Mouse (Mus musculus): Measurements from ENCODE around the gene Krt17. TPM values are rescaled to one million over a fixed set of nuclear protein-coding genes. Genes with fewer than 3 reads are reported as not detected.

Krt17 gene
- polyA plus RNA-seq (2017; shearing (Covaris generic)), result 3.8 TPM

DNA sequence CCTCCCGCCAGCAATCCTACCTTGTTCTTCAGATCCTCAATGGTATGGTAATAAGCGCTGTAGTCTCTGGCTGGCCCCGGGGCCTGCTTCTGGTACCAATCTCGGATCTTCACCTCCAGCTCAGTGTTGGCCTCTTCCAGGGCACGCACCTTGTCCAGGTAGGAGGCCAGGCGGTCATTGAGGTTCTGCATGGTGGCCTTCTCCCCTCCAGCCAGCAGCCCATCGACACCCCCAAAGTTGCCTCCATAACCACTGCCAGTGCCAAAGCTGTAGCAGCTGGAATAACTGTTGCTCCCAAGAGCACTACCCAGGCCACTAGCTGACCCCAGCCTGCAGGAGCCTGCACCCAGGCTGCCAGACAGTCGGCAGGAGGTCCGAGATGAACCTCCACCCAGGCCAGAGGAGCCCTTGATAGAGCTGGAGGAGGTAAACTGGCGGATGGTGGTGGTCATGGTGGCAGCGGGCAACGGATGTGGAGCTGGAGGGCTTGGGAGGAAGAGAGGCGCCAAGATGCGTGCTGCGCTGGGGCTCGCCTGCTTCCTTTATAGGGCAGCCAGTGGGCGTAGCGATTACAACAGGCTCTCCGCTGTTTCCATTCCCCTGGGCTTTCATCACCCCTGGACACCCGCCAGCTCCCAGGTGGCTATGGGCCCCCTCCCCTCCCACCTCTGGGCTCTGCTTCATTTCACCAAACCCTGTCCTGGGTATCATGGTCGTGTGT lies at the start of gene Krt17:
Krt17 (minus strand) TSS at position 516 of the 721 bp plus-strand sequence.

DNA sequence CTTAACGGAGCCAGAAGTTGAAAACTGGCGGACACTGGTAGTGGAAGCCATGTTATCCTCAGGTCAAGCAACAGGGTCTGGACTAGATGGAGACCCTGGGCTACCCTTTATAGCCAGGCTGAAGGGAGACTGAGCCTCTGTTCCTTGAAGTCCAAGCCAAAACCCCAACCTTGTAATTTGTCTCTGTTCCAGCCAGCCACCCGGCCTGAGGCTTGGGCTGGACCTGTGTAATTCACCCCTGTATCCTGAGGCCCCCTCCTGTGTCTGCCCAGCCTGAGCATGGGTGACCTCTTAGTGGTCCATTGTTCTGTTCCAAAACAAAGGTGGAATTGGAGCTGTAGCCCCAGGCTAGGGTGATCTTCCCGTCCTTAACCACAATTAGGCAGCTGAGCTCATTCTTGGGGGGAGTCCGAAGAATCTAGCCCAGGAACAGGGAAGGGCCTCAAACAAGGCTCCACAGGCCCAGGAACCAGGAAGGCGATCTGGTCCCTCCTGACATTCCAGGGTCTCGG lies 9.0 kb upstream of the Krt17 start, which contains the start of gene Krt42:
Krt42 (minus strand) TSS at position 51 of the 512 bp plus-strand sequence.

DNA sequence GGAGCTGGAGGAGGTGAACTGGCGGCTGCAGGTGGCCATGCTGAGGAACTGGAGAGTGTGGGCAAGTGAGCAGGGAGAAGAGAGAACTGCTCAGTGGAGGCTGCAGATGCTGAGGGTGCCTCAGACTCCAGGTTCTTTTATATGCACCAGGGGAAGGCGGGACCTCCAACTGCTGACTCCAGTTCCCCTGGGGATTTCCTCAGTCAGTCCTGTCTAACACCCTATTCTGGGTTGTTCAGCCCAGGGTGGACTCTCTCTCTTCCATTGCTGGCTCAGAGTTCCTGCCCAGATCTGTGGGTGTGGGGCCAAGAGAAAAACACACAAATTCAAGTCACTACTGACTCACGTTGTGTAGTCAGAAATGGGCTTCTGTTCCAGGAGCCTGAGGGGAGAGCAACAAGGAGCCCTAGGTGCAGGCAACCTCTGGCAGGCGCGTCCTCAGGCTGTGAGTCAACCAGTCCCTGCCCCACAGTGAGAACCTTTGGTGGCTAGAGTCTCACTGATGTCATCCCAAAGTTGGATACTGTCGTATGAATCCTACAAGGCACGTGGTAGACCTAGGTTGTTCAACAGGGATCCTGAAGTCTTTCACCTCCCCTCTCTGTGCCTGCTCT lies 11.9 kb downstream of the Krt17 start, which contains the start of gene Krt16:
Krt16 (minus strand) TSS at position 51 of the 614 bp plus-strand sequence.

DNA sequence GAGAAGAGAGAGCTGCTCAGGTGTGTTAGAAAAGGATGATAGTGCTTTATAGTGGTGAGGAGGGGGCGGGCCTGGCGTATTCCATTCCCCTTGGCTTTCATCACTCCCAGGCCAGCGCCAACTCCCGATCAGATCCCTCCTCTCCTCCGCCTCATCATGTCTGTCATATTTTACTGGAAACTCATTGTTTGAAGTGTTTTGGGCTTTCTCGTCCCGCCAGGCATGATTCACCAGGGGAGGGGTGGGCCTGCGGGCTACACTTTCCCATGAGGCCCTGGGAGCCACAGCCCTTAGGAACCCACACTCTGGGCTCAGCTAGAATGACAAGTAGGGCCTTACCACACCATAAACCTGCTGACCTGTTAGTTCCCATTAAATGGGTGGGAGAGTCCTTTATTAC lies 53.3 kb downstream of the Krt17 start, which contains the start of gene Krt14:
Krt14 (minus strand) TSS at position 51 of the 400 bp plus-strand sequence.

Other genes with a start within 250 kb of the Krt17 start
- gene Krt33a, start 244.8 kb downstream of the Krt17 start, polyA plus RNA-seq (2017; shearing (Covaris generic)), result not detected
- gene Krt33b, start 231.2 kb downstream of the Krt17 start, polyA plus RNA-seq (2017; shearing (Covaris generic)), result not detected
- gene Krt34, start 219.5 kb downstream of the Krt17 start, polyA plus RNA-seq (2017; shearing (Covaris generic)), result not detected
- not detected for gene Krt31, start 210.5 kb downstream of the Krt17 start, polyA plus RNA-seq (2017; shearing (Covaris generic))
- gene Krt32, start 172.8 kb downstream of the Krt17 start, polyA plus RNA-seq (2017; shearing (Covaris generic)), result not detected
- not detected for gene Krt35, start 164.8 kb downstream of the Krt17 start, polyA plus RNA-seq (2017; shearing (Covaris generic))
- not detected for gene Krt36, start 155.4 kb downstream of the Krt17 start, polyA plus RNA-seq (2017; shearing (Covaris generic))
- gene Krt13, start 139.5 kb downstream of the Krt17 start, polyA plus RNA-seq (2017; shearing (Covaris generic)), result not detected
- not detected for gene Krt15, start 125.1 kb downstream of the Krt17 start, polyA plus RNA-seq (2017; shearing (Covaris generic))
- not detected for gene Krt19, start 112.4 kb downstream of the Krt17 start, polyA plus RNA-seq (2017; shearing (Covaris generic))
- gene Krt9, start 67.8 kb downstream of the Krt17 start, polyA plus RNA-seq (2017; shearing (Covaris generic)), result not detected
- not detected for gene Krt14, start 53.5 kb downstream of the Krt17 start, polyA plus RNA-seq (2017; shearing (Covaris generic))
- gene Krt16, start 12.1 kb downstream of the Krt17 start, polyA plus RNA-seq (2017; shearing (Covaris generic)), result not detected
- gene Krt42, start 8.8 kb upstream of the Krt17 start, polyA plus RNA-seq (2017; shearing (Covaris generic)), result not detected
- gene Eif1, start 58.9 kb upstream of the Krt17 start, polyA plus RNA-seq (2017; shearing (Covaris generic)), result 3,233 TPM
- gene Gast, start 73.4 kb upstream of the Krt17 start, polyA plus RNA-seq (2017; shearing (Covaris generic)), result not detected
- gene Hap1, start 95.1 kb upstream of the Krt17 start, polyA plus RNA-seq (2017; shearing (Covaris generic)), result 2.6 TPM
- gene Jup, start 136.7 kb upstream of the Krt17 start, polyA plus RNA-seq (2017; shearing (Covaris generic)), result 2.5 TPM
- not detected for gene P3h4, start 153.8 kb upstream of the Krt17 start, polyA plus RNA-seq (2017; shearing (Covaris generic))
- gene Fkbp10, start 154.7 kb upstream of the Krt17 start, polyA plus RNA-seq (2017; shearing (Covaris generic)), result not detected
- 166 TPM for gene Nt5c3b, start 180.8 kb upstream of the Krt17 start, polyA plus RNA-seq (2017; shearing (Covaris generic))
- 0.45 TPM for gene Klhl10, start 180.9 kb upstream of the Krt17 start, polyA plus RNA-seq (2017; shearing (Covaris generic))
- gene Klhl11, start 211.7 kb upstream of the Krt17 start, polyA plus RNA-seq (2017; shearing (Covaris generic)), result 2.9 TPM